ENCODE assay signal across 22 mouse cellular contexts in the genomic region with DNA sequence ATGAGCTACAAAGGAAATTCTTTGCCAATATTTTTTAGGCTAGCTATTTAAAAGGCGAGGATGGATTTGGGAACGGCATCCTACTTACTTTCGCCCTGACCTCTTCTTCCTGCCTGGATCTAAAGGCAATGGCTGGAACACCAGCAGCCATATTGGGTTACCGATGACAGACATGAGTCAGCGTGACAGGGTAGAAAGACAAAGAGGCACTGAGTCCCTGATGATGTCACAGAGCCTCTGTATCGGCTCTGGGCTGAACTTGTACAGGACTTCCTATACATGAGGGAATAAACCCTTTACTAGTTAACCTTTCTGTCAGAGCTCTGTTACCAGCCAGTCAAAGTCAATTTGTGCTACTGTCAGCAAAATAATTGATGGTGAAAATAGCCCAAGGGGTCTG. TPM values are rescaled to one million over a fixed set of nuclear protein-coding genes. Genes with fewer than 3 reads are reported as not detected.
DNase-seq lines count a peak whose midpoint lies in the region; ATAC-seq lines count a peak whose summit lies in the region.
"Had no signal": no experiment of that assay in that cellular context is flagged by ENCODE, and none has a peak within 500 bp of the region (broad histone marks: within the 10 kb centered on the region; RNA-seq: fewer than 3 reads in every experiment).

No protein-coding gene starts in this region.

- DNase-seq in embryo, embryonic 10 days (ENCODE audit: low spot score) = peak; percentile 43
- no peak for DNase-seq in embryo, embryonic 9.5 days (ENCODE audit: extremely low spot score)
- DNase-seq in 3T3-L1 (ENCODE audit: low read depth, low spot score) (peak; percentile 44), R1 (ENCODE audit: low read depth, low spot score) (peak; percentile 29)
- peak; percentile 34 for DNase-seq in embryonic facial prominence, embryonic 11.5 days (ENCODE audit: low spot score)
- no peak for DNase-seq in adrenal gland, postnatal 14 days
- no peak for DNase-seq in adrenal gland, adult 8-10 months
- DNase-seq: adrenal gland, postnatal 25 days; cerebellum, adult 18-20 months; cerebellum, adult 9-11 months; cerebellum, postnatal 36 days; gastrocnemius, postnatal 10 days; kidney, adult 11 months had no signal

- 50% methylated on average over 6 of the region's 6 CpGs for WGBS in embryonic facial prominence, embryonic 11.5 days

- ATAC-seq in embryonic facial prominence, embryonic 11.5 days (replicated peaks; ENCODE audit: insufficient number of reproducible peaks, low FRiP score, low TSS enrichment, low read depth) = no peak
- ATAC-seq: forebrain, embryonic 15.5 days; hindbrain, postnatal 0 days had no signal

- no peaks in the 10 kb centered on the region for H3K27me3 ChIP-seq in embryonic facial prominence, embryonic 11.5 days (ENCODE audit: control insufficient read depth, insufficient read depth, low read length)
- H3K27me3 ChIP-seq: embryonic facial prominence, embryonic 15.5 days; forebrain, embryonic 15.5 days; heart, embryonic 12.5 days; hindbrain, embryonic 13.5 days had no signal

- no peak overlapping the region for H3K4me2 ChIP-seq in embryonic facial prominence, embryonic 11.5 days (ENCODE audit: low read depth, low read length)
- H3K4me2 ChIP-seq: embryonic facial prominence, embryonic 15.5 days; forebrain, embryonic 15.5 days; heart, embryonic 12.5 days; hindbrain, embryonic 13.5 days had no signal

- no peak overlapping the region for H3K4me3 ChIP-seq in embryonic facial prominence, embryonic 11.5 days (ENCODE audit: low read depth, low read length)
- H3K4me3 ChIP-seq: embryonic facial prominence, embryonic 15.5 days; erythroblast, embryonic 14.5 days; forebrain, embryonic 15.5 days; heart, embryonic 12.5 days; hindbrain, embryonic 13.5 days had no signal

- H3K4me1 ChIP-seq in embryonic facial prominence, embryonic 11.5 days (ENCODE audit: control insufficient read depth, insufficient read depth, low read length) = no peaks in the 10 kb centered on the region; the same call in 1 of the 2 replicates
- H3K4me1 ChIP-seq: embryonic facial prominence, embryonic 15.5 days; forebrain, embryonic 15.5 days; hindbrain, embryonic 13.5 days had no signal

- no peaks in the 10 kb centered on the region for H3K36me3 ChIP-seq in embryonic facial prominence, embryonic 11.5 days (replicated peaks; ENCODE audit: control insufficient read depth, insufficient read depth, low read depth, low read length)
- H3K36me3 ChIP-seq: embryonic facial prominence, embryonic 15.5 days; forebrain, embryonic 15.5 days; heart, embryonic 12.5 days; hindbrain, embryonic 13.5 days had no signal

- H3K9me3 ChIP-seq in embryonic facial prominence, embryonic 11.5 days (replicated peaks; ENCODE audit: control insufficient read depth, low read length) = no peaks in the 10 kb centered on the region
- H3K9me3 ChIP-seq: embryonic facial prominence, embryonic 15.5 days; forebrain, embryonic 15.5 days; heart, embryonic 12.5 days; hindbrain, embryonic 13.5 days had no signal

- no peak overlapping the region for H3K27ac ChIP-seq in embryonic facial prominence, embryonic 11.5 days (replicated peaks; ENCODE audit: low read depth, low read length)
- H3K27ac ChIP-seq: embryonic facial prominence, embryonic 15.5 days; forebrain, embryonic 15.5 days; hindbrain, embryonic 13.5 days; hindbrain, postnatal 0 days had no signal

- H3K9ac ChIP-seq in embryonic facial prominence, embryonic 11.5 days (replicated peaks; ENCODE audit: low read length) = no peak overlapping the region
- H3K9ac ChIP-seq: embryonic facial prominence, embryonic 15.5 days; forebrain, embryonic 15.5 days; heart, embryonic 12.5 days; hindbrain, embryonic 13.5 days had no signal

RNA-seq across cellular contexts. Expression of gene Hmga2, which starts 50.7 kb away (rescaled TPM):
- 99.0 and 113 TPM in 2 replicates for polyA plus RNA-seq in embryonic facial prominence, embryonic 11.5 days (2014; fragmentation: Nextera tagmentation; extraction: Ambion mirVana)
- total RNA-seq in adrenal gland, postnatal 14 days (2021) = 6.5 and 6.9 TPM in 2 replicates
- 1 to 10 TPM; 3.9 to 4.7 (median 4.3) TPM for total RNA-seq in adrenal gland, adult 8-10 months (2022)
- total RNA-seq: heart, adult 8-10 months; heart, postnatal 25 days had no signal
- polyA plus RNA-seq: frontal cortex, adult 2 months had no signal

Comparison
In these comparisons a context has a peak if more than half of its experiments do, and no peak if none do; other contexts are left out.
1. DNase-seq: peak in embryo, embryonic 10 days (single experiment), 3T3-L1 (single experiment), R1 (single experiment) and embryonic facial prominence, embryonic 11.5 days (single experiment); none in embryo, embryonic 9.5 days (single experiment), adrenal gland, postnatal 14 days (single experiment) and adrenal gland, adult 8-10 months (single experiment).